ENCODE assay signal across 17 mouse cellular contexts in the genomic region with DNA sequence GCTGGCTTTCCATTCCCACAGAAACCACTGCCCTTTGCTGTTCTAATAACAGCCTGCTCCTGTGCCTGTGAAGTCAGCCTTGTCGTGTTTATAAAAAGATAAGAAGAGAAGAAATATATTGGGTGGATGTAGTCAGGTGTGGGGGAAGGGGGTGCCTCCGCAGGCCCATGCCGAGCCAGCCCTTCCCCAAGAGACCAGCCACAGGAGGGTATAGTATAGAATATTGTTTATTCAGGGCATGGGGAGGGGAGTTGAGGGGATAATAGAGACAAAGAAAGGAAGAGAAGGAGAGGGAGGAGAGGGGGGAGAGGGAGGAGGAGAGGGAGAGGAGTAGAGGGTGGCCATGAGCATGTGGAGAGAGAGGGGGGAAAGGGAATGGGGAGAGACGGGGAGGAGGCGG. TPM values are rescaled to one million over a fixed set of nuclear protein-coding genes. Genes with fewer than 3 reads are reported as not detected.
"Had no signal": no experiment of that assay in that cellular context is flagged by ENCODE, and none has a peak within 500 bp of the region (broad histone marks: within the 10 kb centered on the region; RNA-seq: fewer than 3 reads in every experiment).

No protein-coding gene starts in this region.

- H3K9ac ChIP-seq: kidney, embryonic 15.5 days; liver, embryonic 15.5 days; midbrain, embryonic 12.5 days; neural tube, embryonic 12.5 days had no signal

- H3K4me1 ChIP-seq: liver, embryonic 15.5 days had no signal

- DNase-seq: kidney, adult 2 months; kidney, postnatal 14 days; lung, adult 2 months; lung, postnatal 10 days; right cerebral cortex, postnatal 25 days; thymus, adult 2 months had no signal

- H3K4me2 ChIP-seq: kidney, embryonic 15.5 days; liver, embryonic 11.5 days; liver, embryonic 15.5 days; midbrain, embryonic 12.5 days; neural tube, embryonic 12.5 days had no signal

- H3K4me3 ChIP-seq: kidney, embryonic 15.5 days; left cerebral cortex, adult 2 months; limb, embryonic 10.5 days; liver, embryonic 15.5 days; megakaryocyte, embryonic 14.5 days; midbrain, embryonic 12.5 days; neural tube, embryonic 12.5 days had no signal

- H3K27ac ChIP-seq: kidney, embryonic 15.5 days; left cerebral cortex, adult 2 months; limb, embryonic 10.5 days; liver, embryonic 15.5 days; macrophage; neural tube, embryonic 12.5 days had no signal

- H3K27me3 ChIP-seq: kidney, embryonic 15.5 days; midbrain, embryonic 12.5 days; neural tube, embryonic 12.5 days had no signal

- H3K36me3 ChIP-seq: kidney, embryonic 15.5 days; limb, embryonic 10.5 days; liver, embryonic 15.5 days; midbrain, embryonic 12.5 days; neural tube, embryonic 12.5 days had no signal

- H3K9me3 ChIP-seq: kidney, embryonic 15.5 days; limb, embryonic 10.5 days; liver, embryonic 15.5 days; midbrain, embryonic 12.5 days; neural tube, embryonic 12.5 days had no signal

RNA-seq across cellular contexts. Expression of gene Hapln3, which starts 58.4 kb away (rescaled TPM):
- total RNA-seq: monocyte, adult 5-6 weeks; neutrophil, adult 5-6 weeks had no signal
- polyA plus RNA-seq: macrophage had no signal
